Mouse (Mus musculus) spleen, postnatal 36 days (tissue): ENCODE measurements around the gene Wls.

ENCODE experiments used
- DNase-seq, 2 experiments: peaks; one replicate each; pipeline ENCODE4 v3.0.0; 2022; ENCODE audit warnings: low spot score in 2 of 2, mixed read lengths in 1 of 2

Wls gene

DNA sequence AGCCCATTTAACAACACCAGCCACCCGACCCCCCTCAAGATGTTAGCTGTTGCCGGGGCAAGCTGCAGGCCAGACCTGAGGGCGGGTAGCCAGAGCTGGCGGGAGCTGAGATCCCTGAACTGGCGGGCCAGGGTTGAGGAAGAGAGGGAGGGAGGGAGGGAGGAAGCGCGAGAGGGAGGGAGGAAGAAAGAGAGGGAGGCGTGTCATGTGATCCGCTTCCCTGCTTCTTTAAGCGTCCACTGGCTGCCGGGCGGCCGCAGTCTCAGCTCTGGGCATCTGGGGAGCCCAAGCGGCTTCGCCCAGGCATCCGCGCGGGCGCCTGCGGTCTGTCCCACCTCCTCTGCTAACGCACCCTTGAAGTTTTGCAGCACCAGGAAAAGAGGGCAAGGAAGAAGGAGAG, at the start of gene Wls:
Gene Wls, plus strand, starts transcription at position 192 of the 400 bp plus-strand sequence.
- peak; percentile 12 to 24 for DNase-seq

DNA sequence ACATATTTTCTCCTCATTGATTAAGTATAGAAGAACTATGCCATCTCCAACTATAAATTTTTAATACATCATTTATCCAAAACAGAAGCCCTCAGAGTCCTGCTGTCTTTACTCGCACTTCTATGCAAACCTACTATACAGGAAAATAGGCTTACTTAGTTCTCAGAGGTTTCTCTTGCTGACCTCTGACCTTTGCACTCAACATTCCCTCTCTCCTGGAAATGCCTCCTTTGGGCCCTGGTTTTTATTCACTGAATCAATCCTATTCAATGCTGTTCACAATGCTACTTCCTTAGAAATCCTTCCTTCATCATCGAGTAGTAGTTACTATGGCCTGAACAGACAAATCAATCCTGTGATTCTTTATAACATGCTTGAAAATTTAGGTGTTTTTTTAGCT, 49.7 kb upstream of the Wls start:
- no peak for DNase-seq

DNA sequence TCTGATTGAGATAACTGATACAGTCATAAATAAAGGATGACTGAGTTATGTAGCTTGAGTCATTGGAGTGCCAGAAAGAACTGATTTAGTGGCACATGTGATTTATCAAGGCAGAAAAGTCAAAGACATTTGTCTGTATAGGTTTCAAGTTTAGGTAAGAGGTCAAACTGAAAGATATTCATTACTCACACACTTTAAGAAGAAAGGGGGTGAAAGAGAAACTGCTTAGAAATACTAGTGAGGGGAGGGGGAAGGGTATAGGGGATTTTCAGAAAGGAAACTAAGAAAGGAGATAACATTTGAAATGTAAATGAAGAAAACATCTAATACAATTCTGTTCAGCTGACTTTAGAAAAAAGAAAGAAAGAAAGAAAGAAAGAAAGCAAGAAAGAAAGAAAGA, 7.9 kb upstream of the Wls start:
- DNase-seq = no peak

DNA sequence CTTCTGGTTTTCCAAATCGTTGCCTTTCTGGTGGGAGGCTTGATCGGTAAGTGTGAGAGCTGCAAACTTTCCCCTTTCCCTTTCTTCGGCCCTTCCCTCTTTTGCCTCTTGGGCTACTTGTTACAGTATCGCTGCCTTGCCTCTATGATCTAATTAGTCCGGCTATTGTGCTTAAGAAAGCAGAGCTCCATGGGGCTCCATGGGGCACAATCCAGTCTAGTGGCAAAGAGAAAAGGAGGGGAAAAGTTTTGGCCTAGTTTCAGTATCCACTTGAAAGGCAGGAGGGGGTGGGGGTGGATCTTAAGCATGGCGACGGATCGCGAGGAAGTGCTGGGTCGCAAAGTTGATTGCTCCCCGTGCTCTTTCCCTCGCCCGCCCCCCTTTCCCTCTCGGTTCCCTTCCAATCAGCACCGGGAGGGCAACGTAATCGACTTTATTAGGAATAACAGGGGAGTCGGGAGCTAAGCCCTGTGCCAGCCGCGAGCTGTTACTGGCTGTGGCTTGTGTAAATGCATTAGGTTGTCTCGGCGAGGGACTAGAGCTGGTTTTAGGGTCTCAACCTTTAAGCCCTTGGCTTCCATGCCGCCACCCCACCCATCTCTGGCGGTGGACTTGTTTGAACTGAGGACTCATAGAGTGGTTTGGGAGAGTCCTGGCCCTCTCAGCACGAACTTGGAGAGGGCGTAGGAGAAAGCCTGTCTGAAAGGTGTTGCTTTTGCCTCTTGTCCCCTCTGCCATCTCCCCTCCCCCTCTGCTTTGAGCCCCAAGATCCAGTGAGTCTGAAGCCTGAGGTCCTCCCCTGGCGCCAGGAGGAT, 737 bp downstream of the Wls start:
- DNase-seq = peak in 1 of 2 experiments; percentile 6

DNA sequence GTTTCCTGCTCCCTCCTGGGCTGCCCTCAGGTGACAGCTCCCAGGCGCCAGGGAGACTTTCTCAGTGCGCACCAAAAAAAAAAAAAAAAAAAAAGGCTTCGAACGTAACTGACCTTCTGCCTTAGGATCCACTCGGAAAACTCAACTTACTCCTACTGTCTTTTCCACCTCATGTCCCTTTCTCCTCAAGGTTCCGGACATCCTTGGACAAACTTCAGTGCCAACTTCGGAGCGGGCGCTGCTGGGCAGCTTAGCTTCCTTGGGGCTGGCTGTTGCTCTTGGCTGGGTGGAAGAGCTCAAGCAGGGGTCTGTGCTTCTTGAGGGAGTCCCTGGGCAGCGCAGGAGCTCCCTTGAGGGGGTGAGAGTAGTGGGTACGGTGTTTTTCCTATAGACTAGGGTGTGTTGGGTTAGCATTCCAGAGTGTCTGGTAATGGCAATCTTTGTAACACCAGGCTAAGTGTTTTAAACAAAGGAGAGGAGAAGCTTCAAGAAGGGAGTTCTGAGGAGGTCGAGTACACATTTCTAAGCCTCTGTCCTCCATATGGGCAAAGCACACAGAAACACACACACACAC, 1.4 kb downstream of the Wls start:
- no peak for DNase-seq

DNA sequence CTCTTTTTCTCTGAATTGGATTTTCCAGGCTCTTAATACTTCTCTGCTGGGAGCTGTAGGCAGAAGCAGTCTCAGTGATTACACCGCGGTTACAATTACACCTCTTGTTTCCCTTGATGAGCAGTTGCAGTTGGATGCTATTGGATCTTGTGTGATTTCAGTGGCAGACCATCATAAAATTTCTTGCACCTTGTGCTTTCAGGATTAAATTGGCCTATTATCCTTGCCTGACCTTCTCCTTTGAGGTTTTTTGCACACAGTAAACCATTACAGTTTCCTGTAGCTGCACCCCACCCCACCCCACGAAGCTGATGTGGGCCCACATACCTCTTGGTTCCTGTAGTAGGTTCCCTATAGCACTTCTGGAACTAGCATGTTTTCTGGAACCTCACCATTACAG, 2.0 kb downstream of the Wls start:
- DNase-seq = no peak

DNA sequence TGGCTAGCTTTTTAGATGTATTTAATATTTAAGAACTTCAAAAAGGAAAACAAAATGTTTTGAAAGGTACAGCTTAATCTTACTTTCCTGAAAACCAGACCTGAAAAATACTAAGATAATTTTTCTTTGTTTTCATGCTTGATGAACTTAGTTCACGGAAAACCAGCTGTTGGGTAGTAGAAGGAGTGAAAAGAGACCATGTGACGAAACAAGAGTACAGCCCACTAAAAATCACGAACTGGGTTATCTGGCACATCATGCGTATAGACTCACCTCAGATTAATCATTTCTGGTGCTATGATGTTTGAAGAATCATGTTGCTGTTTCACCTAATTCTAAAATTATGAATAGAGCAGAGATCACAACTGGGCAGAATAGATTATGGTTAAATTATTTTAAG, 3.7 kb downstream of the Wls start:
- DNase-seq = no peak

DNA sequence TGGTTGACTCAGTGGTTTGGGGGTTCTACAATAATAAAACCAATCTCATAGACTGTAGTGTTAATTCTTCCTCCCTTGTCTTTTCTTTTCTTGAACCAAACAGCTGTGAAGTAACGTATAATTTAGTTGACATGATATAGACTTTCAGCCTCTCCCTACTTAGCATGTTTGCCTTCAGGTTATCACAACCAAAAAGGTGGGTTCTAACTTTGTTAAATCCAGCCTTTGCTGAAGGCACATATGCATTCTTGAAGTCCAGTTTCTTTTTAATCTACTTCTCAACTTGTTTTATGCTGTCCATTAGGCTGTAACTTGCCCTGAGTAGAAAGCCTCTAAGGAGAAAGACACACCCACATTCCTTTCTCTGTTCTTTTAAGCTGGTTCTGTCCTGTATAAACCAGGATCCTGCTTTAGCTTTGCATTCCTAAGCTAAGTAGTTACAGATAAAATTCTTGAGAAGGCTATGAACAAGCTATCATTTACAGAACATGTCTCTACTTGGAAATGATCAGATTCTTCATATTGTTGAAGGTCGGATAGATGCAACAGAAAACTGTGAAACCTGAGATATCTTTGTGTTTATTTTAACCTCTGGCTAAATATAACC, 8.0 kb downstream of the Wls start:
- DNase-seq = no peak

DNA sequence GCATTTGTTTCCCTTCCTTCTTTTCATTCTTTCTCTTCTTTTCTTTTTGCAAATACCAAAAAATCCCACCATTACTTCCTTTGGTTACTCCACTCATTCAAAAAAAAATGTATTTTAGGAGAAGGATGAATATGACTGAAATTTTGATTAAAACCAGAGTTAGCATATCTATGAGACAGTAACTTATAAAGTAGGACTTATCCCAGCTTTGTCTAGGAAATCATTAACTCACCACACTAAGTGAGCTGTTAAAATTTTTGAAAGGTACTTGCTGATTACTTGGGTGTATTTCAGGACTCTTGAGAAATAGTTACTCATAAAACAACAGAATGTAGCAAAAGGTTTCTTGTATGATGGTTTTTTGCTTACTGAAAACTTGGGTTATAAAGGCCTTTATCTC, 8.7 kb downstream of the Wls start:
- no peak for DNase-seq

DNA sequence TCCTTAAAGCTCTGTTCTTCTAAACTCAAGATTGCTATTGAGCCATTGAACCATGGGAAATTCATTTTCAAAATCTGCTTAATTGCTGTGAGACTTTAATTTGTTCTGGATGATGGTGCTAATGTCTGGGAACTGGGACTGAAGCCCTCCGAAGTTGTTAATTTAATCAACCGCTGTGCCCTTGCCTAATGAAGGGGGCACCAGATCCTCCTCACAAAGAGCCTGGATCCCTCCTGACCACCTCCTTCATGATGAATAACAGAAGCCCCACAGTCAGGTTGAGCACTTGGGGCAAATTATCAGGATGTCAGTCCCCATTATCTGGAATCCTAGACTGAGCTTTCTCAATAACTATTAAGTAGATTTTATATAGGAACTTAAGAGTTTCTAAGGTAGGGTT, 12.0 kb downstream of the Wls start:
- DNase-seq = no peak

DNA sequence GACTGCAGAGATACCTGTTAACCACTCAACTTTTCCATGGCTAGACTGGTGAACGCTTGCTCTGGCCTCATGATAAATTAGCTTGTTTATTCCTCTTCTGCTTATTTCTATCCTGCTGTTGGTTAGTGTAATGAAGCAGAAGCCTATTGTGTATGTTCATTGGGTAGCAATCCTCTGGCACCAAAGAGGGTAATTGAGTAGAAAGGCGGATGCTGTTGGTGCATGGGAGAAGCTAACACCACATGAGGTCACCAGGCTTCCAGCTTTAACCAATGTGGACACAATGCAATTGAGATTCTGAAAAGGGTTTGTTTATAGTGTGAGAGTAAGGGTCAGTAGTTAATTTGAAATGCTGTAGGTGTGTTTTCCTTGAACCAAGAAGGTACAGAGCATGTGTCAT, 12.5 kb downstream of the Wls start:
- no peak for DNase-seq

DNA sequence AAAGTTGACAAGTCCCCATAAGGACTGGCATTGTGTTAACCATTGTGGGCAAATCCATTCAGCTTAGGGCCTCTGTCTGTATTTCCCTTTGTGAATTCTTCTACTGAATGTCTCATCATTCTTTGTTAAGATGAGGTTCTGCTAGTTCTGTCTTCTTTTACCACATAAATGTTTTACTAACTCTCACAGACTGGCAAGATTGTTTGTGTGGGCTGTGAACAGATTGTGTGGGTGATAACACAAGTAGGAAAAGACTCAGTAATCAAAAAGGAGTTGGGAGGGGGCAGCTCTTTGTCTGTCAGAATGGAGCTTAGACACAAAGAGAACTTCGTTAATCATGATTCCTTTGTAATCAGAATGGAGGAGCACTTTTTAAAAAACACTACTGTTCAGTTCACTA, 17.6 kb downstream of the Wls start:
- DNase-seq = no peak

DNA sequence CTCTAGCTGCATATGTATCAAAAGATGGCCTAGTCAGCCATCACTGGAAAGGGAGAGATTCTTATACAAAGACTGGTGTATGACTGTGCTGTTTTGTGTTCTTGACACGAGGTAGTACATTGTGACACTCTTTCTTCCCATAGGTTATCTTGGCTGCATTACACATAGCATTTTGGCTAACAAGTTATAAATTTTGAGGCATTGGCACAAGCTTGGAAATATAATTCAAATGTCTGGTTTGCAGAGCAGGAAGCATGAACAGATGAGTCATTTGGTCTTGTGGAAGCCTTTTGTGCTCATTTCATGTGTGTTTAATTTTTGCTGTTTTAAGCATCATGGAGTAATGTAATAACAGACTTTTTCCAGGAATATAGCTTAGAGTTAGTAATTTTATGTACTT, 26.2 kb downstream of the Wls start:
- DNase-seq = no peak

DNA sequence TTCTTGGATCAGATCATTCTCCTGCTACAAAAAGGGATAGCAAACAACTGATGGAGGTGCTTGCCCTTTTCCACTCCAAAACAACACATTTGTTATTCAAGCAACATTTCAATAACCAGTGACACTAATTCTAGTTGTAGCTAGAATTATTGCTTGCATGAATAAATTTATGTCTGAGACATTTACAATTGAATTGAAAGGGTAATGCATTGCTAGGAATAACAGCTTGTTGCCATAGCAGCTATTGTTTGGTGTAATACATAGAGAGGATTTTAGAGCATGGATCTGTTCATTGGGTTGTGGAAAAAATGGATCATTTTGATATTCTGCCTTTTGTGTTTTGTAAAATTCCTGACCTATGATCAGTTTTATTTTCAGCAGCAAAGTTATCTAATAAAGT, 39.5 kb downstream of the Wls start:
- DNase-seq = no peak

DNA sequence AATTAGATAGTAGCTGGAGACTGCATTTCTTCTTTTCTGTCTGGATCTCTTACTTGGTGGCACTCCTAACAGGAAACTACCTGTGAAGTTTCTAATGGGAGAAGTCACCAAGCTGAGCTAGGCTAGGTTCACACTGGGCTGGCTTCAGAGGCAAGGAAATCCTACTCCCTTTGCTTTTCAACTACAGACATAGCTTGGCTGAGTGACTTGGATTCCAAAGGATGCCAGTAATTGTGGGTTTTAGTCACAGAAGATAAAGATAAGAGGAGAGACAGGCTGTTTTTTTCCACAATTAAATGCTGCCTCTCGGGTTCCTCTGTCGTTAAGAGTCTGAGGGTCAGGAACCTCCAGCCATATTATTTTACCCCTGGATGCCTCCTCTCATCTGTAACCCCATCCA, 43.9 kb downstream of the Wls start:
- DNase-seq = no peak

DNA sequence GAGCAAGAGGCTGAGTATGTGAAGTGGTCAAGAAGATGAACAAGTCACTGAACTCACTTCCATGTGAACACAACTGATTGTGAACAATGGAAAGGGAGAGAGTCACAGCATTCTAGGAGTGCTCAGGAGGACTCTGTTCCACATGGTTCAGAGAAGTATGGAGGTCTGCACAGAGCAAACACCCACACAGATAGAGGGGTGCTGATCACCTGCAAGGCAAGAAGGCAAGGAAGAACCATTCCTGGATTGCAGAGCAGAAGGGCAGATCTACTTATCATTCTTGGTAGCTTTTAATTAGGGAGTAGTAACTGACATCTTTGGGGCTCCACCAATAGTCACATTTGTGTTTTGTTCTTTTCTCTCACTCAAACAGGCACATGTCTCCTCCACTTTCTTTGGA, 45.3 kb downstream of the Wls start:
- DNase-seq = no peak

DNA sequence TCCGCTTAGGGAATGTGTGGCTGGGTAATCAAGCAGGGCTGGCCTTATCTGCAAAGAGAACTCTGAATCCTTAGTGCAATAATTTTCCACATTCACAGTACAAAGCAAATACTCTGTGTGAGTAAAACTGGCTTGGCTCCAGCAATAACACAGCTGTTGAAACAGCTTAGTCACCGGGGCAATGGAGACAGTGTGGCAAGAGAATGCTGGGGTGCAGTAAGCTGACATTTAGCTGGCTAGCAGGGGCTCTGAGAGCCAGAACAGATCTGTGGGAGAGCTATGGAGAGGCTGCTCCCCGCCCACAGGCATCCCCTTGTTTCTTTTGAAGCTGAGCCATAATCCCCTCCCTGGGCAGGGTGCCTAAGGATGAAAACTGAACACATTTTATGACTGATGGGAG, 45.8 kb downstream of the Wls start:
- peak in 1 of 2 experiments; percentile 2 for DNase-seq

DNA sequence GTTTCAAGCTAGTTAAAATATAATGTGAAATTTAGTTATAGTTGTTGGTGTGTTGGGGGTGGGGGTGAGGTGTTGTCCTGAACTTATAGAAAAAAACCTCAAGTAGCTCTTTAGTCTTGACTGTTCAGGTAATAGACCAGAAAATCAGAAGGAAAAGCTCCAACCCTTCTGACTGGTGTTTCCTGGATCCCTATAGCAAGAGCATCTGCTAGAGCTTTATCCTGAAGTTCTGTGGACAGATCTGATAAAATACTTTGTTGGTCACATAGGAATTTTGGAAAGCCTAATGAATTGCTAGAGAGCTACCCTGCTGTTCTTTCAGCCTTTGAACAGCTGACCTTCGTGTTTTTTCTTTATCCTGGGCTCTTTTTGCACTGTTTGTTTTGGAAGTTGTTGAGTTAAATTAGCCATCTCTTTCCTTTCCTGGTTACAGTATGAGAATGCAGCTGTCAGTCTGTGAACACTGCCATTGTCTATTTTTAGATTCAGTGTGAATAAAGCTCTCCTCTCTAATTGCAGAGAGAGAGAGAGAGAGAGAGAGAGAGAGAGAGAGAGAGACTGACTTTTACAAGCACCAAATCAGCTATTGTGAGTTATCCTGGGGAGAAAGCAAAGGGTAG, 46.4 kb downstream of the Wls start:
- no peak for DNase-seq

DNA sequence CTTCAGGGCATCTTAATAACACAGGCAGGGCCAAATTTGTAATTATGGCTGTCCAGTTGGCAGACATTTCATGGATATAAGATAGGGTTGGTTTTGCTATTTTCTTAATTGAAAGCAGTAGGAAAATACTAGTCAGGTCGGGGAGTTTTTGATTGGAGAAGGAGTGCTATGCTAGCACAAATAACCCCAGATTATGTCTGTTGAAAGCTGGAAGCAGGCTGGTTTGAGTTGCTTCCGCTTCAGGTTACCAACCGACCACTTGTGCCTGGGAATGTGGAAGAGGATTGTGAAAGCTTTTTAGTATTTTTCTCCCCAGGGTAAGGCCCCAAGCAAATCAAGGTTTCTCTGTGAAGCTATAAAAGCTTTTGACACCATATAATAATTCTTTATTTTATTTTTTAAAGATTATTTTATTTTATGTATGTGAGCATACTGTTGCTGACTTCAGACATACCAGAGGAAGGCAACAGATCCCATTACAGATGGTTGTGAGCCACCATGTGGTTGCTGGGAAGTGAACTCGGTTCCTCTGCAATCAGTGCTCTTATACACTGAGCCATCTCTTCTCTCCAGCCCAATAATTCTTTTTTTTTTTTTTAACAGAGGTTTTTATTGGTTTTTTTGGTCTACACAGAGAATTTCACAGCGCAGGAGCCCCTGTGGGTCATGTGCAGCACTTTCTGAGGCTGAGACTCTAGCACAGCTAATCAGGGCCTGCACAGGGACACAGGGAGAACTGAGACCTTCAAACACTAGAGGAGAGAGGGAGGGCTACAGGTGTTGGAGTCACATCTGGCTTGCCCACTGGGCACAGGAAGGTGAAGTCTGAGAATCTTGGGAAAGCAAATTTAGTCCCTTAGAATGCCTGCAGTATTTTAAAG, 50.9 kb downstream of the Wls start:
- DNase-seq = no peak

DNA sequence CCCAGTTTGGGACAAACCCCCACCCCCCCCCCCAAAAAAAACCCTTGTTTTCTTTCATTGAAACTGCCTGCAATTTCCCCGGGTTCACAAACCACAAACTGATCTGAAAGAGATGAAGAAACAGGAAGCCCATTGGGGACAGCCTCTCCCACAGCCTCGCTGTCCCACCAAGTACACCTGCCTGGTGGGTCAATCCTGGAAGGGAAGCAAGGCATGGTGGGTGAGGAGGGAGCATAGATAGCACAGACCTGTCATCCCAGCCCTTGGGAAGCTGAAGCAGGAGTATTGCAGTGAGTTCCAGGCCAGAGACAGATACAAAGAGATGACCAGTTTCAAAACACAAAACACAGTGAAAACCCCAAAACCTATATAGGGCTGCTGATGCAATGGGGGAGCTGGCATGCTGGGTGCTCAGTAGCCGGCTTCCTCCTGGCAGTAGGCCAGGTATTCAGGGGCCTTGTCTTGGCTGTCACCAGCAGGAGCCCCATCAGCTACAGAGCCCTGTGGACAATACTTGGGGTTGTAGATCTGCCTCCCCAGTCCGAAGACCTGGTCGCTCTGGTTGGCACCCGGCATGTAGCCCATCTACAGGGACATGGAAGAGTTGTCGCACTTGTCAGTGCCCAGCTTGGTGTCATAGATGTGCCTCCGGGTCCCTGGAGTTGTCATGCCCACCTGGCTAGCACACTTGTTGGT, 51.7 kb downstream of the Wls start:
- DNase-seq = no peak

DNA sequence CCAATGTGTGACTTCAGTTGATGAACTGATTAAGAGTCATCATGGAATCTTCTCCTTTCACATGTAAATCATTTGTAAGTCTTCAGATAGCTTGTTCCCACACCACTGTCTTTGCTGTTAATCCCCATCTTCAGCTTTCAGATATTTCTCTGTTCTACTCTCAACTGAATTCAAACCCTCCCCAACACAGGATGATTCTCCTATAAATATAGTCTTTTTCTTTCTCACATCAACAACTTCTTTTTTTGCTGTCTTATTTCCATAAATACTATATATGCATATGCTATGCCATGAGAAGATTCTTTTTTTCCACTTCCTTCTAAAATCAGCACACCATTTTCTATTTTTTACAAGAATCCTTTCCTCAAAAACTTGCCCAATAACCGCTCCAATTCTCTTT, 67.9 kb downstream of the Wls start:
- DNase-seq = no peak
